Mouse (Mus musculus): ENCODE data around the gene Bcl2l15. TPM values are rescaled to one million over a fixed set of nuclear protein-coding genes. Genes with fewer than 3 reads are reported as not detected.

Bcl2l15 gene
- polyA plus RNA-seq, 1 experiment = 0.25 TPM

- H3K4me2 ChIP-seq (ENCODE audit: low read depth) = no peak overlapping the region
- H3ac ChIP-seq (ENCODE audit: control insufficient read depth, insufficient read length) = no peak overlapping the region
- no peaks in the 10 kb centered on the region for H3K36me3 ChIP-seq (ENCODE audit: control insufficient read depth, insufficient read depth)
- H3K4me3 ChIP-seq = no peak overlapping the region
- TF ChIP-seq POLR2AphosphoS2 (IDR thresholded peaks at IDR 0.05; ENCODE audit: insufficient read length, low read depth) (no peak), MYOD1 (IDR thresholded peaks at IDR 0.05; ENCODE audit: control insufficient read depth in 1 of 3, insufficient read length in 2 of 3, low read depth in 2 of 3) (no peak), E2F4 (IDR thresholded peaks at IDR 0.05; ENCODE audit: insufficient read depth) (no peak), TCF12 (IDR thresholded peaks at IDR 0.05; ENCODE audit: insufficient read depth, poor library complexity, severe bottlenecking) (no peak), REST (IDR thresholded peaks at IDR 0.05; ENCODE audit: insufficient read depth, insufficient read length) (no peak)
- H3K79me2 ChIP-seq (ENCODE audit: control insufficient read depth, insufficient read depth) = no peaks in the 10 kb centered on the region
- H3K27me3 ChIP-seq (ENCODE audit: control insufficient read depth, insufficient read depth, insufficient read length) = no peaks in the 10 kb centered on the region
Measured at GRCm38 (mm10) chr3:103857036-103857805, 24.8 kb downstream of the Bcl2l15 start.

GRCm38 (mm10) chr3:103857977-103858563 is 25.7 kb downstream of the Bcl2l15 start:
- Histone ChIP-seq H3ac (ENCODE audit: control insufficient read depth, insufficient read length) (no peak overlapping the region), H3K79me2 (ENCODE audit: control insufficient read depth, insufficient read depth) (no peaks in the 10 kb centered on the region), H3K4me3 (no peak overlapping the region), H3K27me3 (ENCODE audit: control insufficient read depth, insufficient read depth, insufficient read length) (no peaks in the 10 kb centered on the region), H3K36me3 (ENCODE audit: control insufficient read depth, insufficient read depth) (no peaks in the 10 kb centered on the region), H3K4me2 (ENCODE audit: low read depth) (no peak overlapping the region)
- TF ChIP-seq POLR2AphosphoS2 (IDR thresholded peaks at IDR 0.05; ENCODE audit: insufficient read length, low read depth) (no peak), TCF12 (IDR thresholded peaks at IDR 0.05; ENCODE audit: insufficient read depth, poor library complexity, severe bottlenecking) (no peak), CEBPB (IDR thresholded peaks at IDR 0.05; ENCODE audit: insufficient read depth, poor library complexity, severe bottlenecking) (no peak), SRF (IDR thresholded peaks at IDR 0.05; ENCODE audit: control insufficient read depth, insufficient read length, low read depth) (no peak), MYOD1 (IDR thresholded peaks at IDR 0.05; ENCODE audit: control insufficient read depth in 1 of 3, insufficient read length in 2 of 3, low read depth in 2 of 3) (no peak), MAX (IDR thresholded peaks at IDR 0.05; ENCODE audit: low read depth) (no peak), USF1 (IDR thresholded peaks at IDR 0.05; ENCODE audit: low read depth) (no peak), TCF3 (IDR thresholded peaks at IDR 0.05; ENCODE audit: insufficient read length, low read depth) (no peak), E2F4 (IDR thresholded peaks at IDR 0.05; ENCODE audit: insufficient read depth) (no peak), POLR2A (IDR thresholded peaks at IDR 0.05; ENCODE audit: insufficient read length, low read depth) (no peak), MYOG (IDR thresholded peaks at IDR 0.05; ENCODE audit: control insufficient read depth in 1 of 3, insufficient read depth in 1 of 3, insufficient read length in 2 of 3, low read depth in 2 of 3) (no peak), REST (IDR thresholded peaks at IDR 0.05; ENCODE audit: insufficient read depth, insufficient read length) (no peak)

GRCm38 (mm10) chr3:103858881-103859801 is 26.7 kb downstream of the Bcl2l15 start, which contains the start of gene Ptpn22:
Gene Ptpn22, plus strand, starts transcription at chr3:103859795.
- no peaks in the 10 kb centered on the region for H3K27me3 ChIP-seq (ENCODE audit: control insufficient read depth, insufficient read depth, insufficient read length)
- H3K4me3 ChIP-seq = no peak within 1 kb of the TSS
- H3ac ChIP-seq (ENCODE audit: control insufficient read depth, insufficient read length) = no peak within 1 kb of the TSS
- peak within 1 kb of the TSS; percentile 75 for H3K4me2 ChIP-seq (ENCODE audit: low read depth)
- H3K36me3 ChIP-seq (ENCODE audit: control insufficient read depth, insufficient read depth) = no peaks in the 10 kb centered on the region
- TF ChIP-seq MYOD1 (IDR thresholded peaks at IDR 0.05; ENCODE audit: control insufficient read depth in 1 of 3, insufficient read length in 2 of 3, low read depth in 2 of 3) (no peak), POLR2A (IDR thresholded peaks at IDR 0.05; ENCODE audit: insufficient read length, low read depth) (no peak), CEBPB (IDR thresholded peaks at IDR 0.05; ENCODE audit: insufficient read depth, poor library complexity, severe bottlenecking) (no peak)
- no peaks in the 10 kb centered on the region for H3K79me2 ChIP-seq (ENCODE audit: control insufficient read depth, insufficient read depth)

GRCm38 (mm10) chr3:103859851-103860391 is 27.5 kb downstream of the Bcl2l15 start:
- peak overlapping the region; percentile 75 for H3K4me2 ChIP-seq (ENCODE audit: low read depth)
- H3K36me3 ChIP-seq (ENCODE audit: control insufficient read depth, insufficient read depth) = no peaks in the 10 kb centered on the region
- H3K79me2 ChIP-seq (ENCODE audit: control insufficient read depth, insufficient read depth) = no peaks in the 10 kb centered on the region
- TF ChIP-seq E2F4 (IDR thresholded peaks at IDR 0.05; ENCODE audit: insufficient read depth) (no peak), POLR2AphosphoS2 (IDR thresholded peaks at IDR 0.05; ENCODE audit: insufficient read length, low read depth) (peak; percentile 19), TCF3 (IDR thresholded peaks at IDR 0.05; ENCODE audit: insufficient read length, low read depth) (no peak), POLR2A (IDR thresholded peaks at IDR 0.05; ENCODE audit: insufficient read length, low read depth) (peak; percentile 58)
- H3ac ChIP-seq (ENCODE audit: control insufficient read depth, insufficient read length) = no peak overlapping the region
- H3K4me3 ChIP-seq = no peak overlapping the region
- no peaks in the 10 kb centered on the region for H3K27me3 ChIP-seq (ENCODE audit: control insufficient read depth, insufficient read depth, insufficient read length)
